Mouse (Mus musculus): ENCODE data around the gene Fkbp7.

DNA sequence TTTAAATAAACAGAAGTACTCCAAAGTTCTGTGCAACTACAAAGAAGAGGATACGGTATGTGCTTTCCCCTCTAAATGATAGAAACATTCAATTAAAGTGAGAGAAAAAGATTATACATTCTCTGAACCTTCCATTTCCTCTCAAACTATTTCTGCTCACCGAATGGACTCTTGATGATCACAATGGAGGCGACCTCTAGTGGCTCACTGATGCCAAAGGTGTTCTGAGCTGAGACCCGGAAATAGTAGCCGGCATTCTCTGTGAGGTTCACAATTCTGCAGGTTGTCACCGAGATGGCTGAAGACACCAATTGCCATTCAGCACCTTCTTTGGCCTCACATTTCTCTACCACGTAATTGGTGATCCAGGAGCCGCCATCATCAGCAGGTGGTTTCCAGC, 42.1 kb upstream of the Fkbp7 start:
- TF ChIP-seq CTCF (IDR thresholded peaks at IDR 0.05; ENCODE audit: extremely low read depth, insufficient read depth, low read length) (no peak), POLR2A (IDR thresholded peaks at IDR 0.05; ENCODE audit: extremely low read depth, insufficient read depth, low read length) (no peak)
